Mouse (Mus musculus) neural tube, embryonic 10.5 days (tissue): ENCODE measurements around the gene Mterf1b.
"Not testable (repeated sequence)": the region's sequence is repeated elsewhere in the genome, so short reads cannot be mapped to it uniquely, and the experiment has no call there.

Experiments
- DNase-seq: peaks from one replicate; pipeline ENCODE4 v3.0.0-alpha.2; 2017; ENCODE audit warnings: low spot score; ENCODE audit errors: extremely low spot score

Gene Mterf1b

GRCm38 (mm10) chr5:4191671-4192480 lies at the start of gene Mterf1b:
Gene Mterf1b (plus strand): TSS chr5:4192367.
- peak; percentile 21 for DNase-seq

- not testable (repeated sequence) for DNase-seq
Measured at GRCm38 (mm10) chr5:4159418-4160071, 32.6 kb upstream of the Mterf1b start.

- no peak for DNase-seq
Measured at GRCm38 (mm10) chr5:4161554-4161953, 30.6 kb upstream of the Mterf1b start.

- no peak for DNase-seq
Measured at GRCm38 (mm10) chr5:4162461-4162860, 29.7 kb upstream of the Mterf1b start.

GRCm38 (mm10) chr5:4167813-4168529 lies 24.2 kb upstream of the Mterf1b start:
- DNase-seq: not testable (repeated sequence)

- DNase-seq: not testable (repeated sequence)
Measured at GRCm38 (mm10) chr5:4168530-4168926, 23.6 kb upstream of the Mterf1b start.

GRCm38 (mm10) chr5:4176421-4176820 lies 15.7 kb upstream of the Mterf1b start:
- not testable (repeated sequence) for DNase-seq

- DNase-seq: no peak
Measured at GRCm38 (mm10) chr5:4179364-4179763, 12.8 kb upstream of the Mterf1b start.

- no peak for DNase-seq
Measured at GRCm38 (mm10) chr5:4186815-4187214, 5.4 kb upstream of the Mterf1b start.

- not testable (repeated sequence) for DNase-seq
Measured at GRCm38 (mm10) chr5:4192481-4193246, 497 bp downstream of the Mterf1b start.

- DNase-seq: no peak
Measured at GRCm38 (mm10) chr5:4193247-4193628, 1.1 kb downstream of the Mterf1b start.

GRCm38 (mm10) chr5:4194166-4194565 lies 2.0 kb downstream of the Mterf1b start:
- no peak for DNase-seq

- no peak for DNase-seq
Measured at GRCm38 (mm10) chr5:4195086-4195485, 2.9 kb downstream of the Mterf1b start.

GRCm38 (mm10) chr5:4201368-4201767 lies 9.2 kb downstream of the Mterf1b start:
- no peak for DNase-seq

- not testable (repeated sequence) for DNase-seq
Measured at GRCm38 (mm10) chr5:4202276-4202810, 10.2 kb downstream of the Mterf1b start.

- DNase-seq: not testable (repeated sequence)
Measured at GRCm38 (mm10) chr5:4210082-4210481, 17.9 kb downstream of the Mterf1b start.

- DNase-seq: no peak
Measured at GRCm38 (mm10) chr5:4221309-4221708, 29.1 kb downstream of the Mterf1b start.

GRCm38 (mm10) chr5:4221981-4222623 lies 29.9 kb downstream of the Mterf1b start:
- DNase-seq: no peak

GRCm38 (mm10) chr5:4232163-4232562 lies 40.0 kb downstream of the Mterf1b start:
- no peak for DNase-seq

GRCm38 (mm10) chr5:4234505-4234904 lies 42.3 kb downstream of the Mterf1b start:
- no peak for DNase-seq
